22 mouse cellular contexts compared by ENCODE assay signal in the genomic region with DNA sequence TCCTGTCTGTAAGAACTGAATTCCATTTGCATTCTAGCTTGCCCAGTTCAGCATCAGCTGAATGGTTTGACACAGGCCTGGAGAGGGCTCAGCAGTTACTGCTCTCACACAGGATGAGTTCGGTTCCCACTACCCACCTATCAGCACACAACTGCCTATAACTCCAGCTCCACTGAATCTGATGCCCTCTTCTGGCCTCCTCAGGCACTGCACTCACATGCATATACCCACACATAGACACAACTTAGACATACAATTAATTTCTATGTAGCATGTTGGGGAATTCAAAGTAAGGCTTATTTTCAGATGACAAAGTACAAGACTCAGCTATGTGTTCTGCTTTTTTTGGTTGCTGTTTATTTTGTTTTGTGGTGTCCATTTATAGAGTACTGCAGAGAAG. TPM values are rescaled to one million over a fixed set of nuclear protein-coding genes. Genes with fewer than 3 reads are reported as not detected.
DNase-seq lines count a peak whose midpoint lies in the region; ATAC-seq and TF ChIP-seq lines count a peak whose summit lies in the region.
"Had no signal": no experiment of that assay in that cellular context is flagged by ENCODE, and none has a peak within 500 bp of the region (broad histone marks: within the 10 kb centered on the region; RNA-seq: fewer than 3 reads in every experiment).

No protein-coding gene starts in this region.

- peak; percentile 47 for TF ChIP-seq CTCF in hindbrain, postnatal 0 days (IDR thresholded peaks at IDR 0.05; ENCODE audit: low read depth)
- TF ChIP-seq CTCF in lung, embryonic 14.5 days (IDR thresholded peaks at IDR 0.05; ENCODE audit: low read depth): peak; percentile 22
- no peak for TF ChIP-seq CTCF in lung, adult 2 months (IDR thresholded peaks at IDR 0.05; ENCODE audit: insufficient read depth, low read length)

- H3K27ac ChIP-seq in hindbrain, postnatal 0 days: no peak overlapping the region
- H3K27ac ChIP-seq in hindbrain, embryonic 16.5 days (ENCODE audit: low read depth, low read length): no peak overlapping the region
- H3K27ac ChIP-seq in lung, embryonic 14.5 days (ENCODE audit: low read depth): no peak overlapping the region
- H3K27ac ChIP-seq: neural tube, embryonic 13.5 days had no signal

- no peaks in the 10 kb centered on the region for H3K9me3 ChIP-seq in hindbrain, postnatal 0 days (ENCODE audit: low read length)
- no peaks in the 10 kb centered on the region for H3K9me3 ChIP-seq in hindbrain, embryonic 16.5 days (ENCODE audit: control insufficient read depth, low read length)
- no peaks in the 10 kb centered on the region for H3K9me3 ChIP-seq in lung, embryonic 14.5 days (ENCODE audit: low read depth, low read length)
- H3K9me3 ChIP-seq: neural tube, embryonic 13.5 days had no signal

- no peak for TF ChIP-seq POLR2A in lung, adult 2 months (IDR thresholded peaks at IDR 0.05; ENCODE audit: borderline replicate concordance, extremely low read depth, low read depth, low read length)

- H3K4me2 ChIP-seq in hindbrain, postnatal 0 days (ENCODE audit: low read depth, low read length): no peak overlapping the region
- no peak overlapping the region for H3K4me2 ChIP-seq in hindbrain, embryonic 16.5 days (ENCODE audit: low read length)
- H3K4me2 ChIP-seq in lung, embryonic 14.5 days: no peak overlapping the region
- H3K4me2 ChIP-seq: heart, embryonic 11.5 days; neural tube, embryonic 13.5 days had no signal

- no peak overlapping the region for H3K9ac ChIP-seq in hindbrain, postnatal 0 days (replicated peaks; ENCODE audit: low read length)
- no peak overlapping the region for H3K9ac ChIP-seq in hindbrain, embryonic 16.5 days (ENCODE audit: low read depth, low read length)
- H3K9ac ChIP-seq in lung, embryonic 14.5 days: no peak overlapping the region
- H3K9ac ChIP-seq: neural tube, embryonic 13.5 days had no signal

- no peak for DNase-seq in hindbrain, postnatal 0 days (ENCODE audit: low spot score)
- DNase-seq in lung, embryonic 14.5 days: no peak
- DNase-seq in lung, adult 2 months: no peak
- DNase-seq in ZHBTc4 (ENCODE audit: low read depth, low spot score): peak; percentile 33
- no peak for DNase-seq in testis, postnatal 10 days (ENCODE audit: low spot score)
- no peak for DNase-seq in cerebellum, postnatal 14 days
- DNase-seq: adrenal gland, postnatal 14 days; B cell, adult 2 months; cerebellum, adult 8-10 months; kidney, adult 2 months; kidney, postnatal 10 days; lung, postnatal 14 days; midbrain, embryonic 14.5 days; right cerebral cortex, postnatal 25 days; spleen, adult 18-20 months; thymus, postnatal 14 days had no signal

- no peaks in the 10 kb centered on the region for H3K36me3 ChIP-seq in hindbrain, postnatal 0 days (ENCODE audit: insufficient read depth, low read length)
- H3K36me3 ChIP-seq in hindbrain, embryonic 16.5 days (ENCODE audit: control insufficient read depth, insufficient read depth, low read length): no peaks in the 10 kb centered on the region
- no peaks in the 10 kb centered on the region for H3K36me3 ChIP-seq in lung, embryonic 14.5 days (ENCODE audit: insufficient read depth)
- H3K36me3 ChIP-seq: hindbrain, embryonic 10.5 days; neural tube, embryonic 13.5 days had no signal

- ATAC-seq in hindbrain, postnatal 0 days: no peak
- ATAC-seq in hindbrain, embryonic 16.5 days: no peak
- no peak for ATAC-seq in lung, embryonic 14.5 days (ENCODE audit: insufficient read depth)

- no peaks in the 10 kb centered on the region for H3K4me1 ChIP-seq in hindbrain, postnatal 0 days (ENCODE audit: insufficient read depth, low read length)
- H3K4me1 ChIP-seq in hindbrain, embryonic 16.5 days (ENCODE audit: control insufficient read depth, insufficient read depth, low read depth, low read length): no peaks in the 10 kb centered on the region
- no peaks in the 10 kb centered on the region for H3K4me1 ChIP-seq in lung, embryonic 14.5 days (ENCODE audit: insufficient read depth)
- H3K4me1 ChIP-seq in lung, adult 2 months (ENCODE audit: control insufficient read depth, insufficient read depth, low read length): no peaks in the 10 kb centered on the region
- H3K4me1 ChIP-seq: neural tube, embryonic 13.5 days had no signal

- WGBS in hindbrain, postnatal 0 days: 97% methylated on average over 1 of the region's 1 CpGs
- WGBS in hindbrain, embryonic 16.5 days: 96% methylated on average over 1 of the region's 1 CpGs
- 82% methylated on average over 1 of the region's 1 CpGs for WGBS in lung, embryonic 14.5 days
- 93% methylated on average over 1 of the region's 1 CpGs for WGBS in lung, adult 2 months

- no peaks in the 10 kb centered on the region for H3K27me3 ChIP-seq in hindbrain, postnatal 0 days (ENCODE audit: insufficient read depth, low read length)
- H3K27me3 ChIP-seq in hindbrain, embryonic 16.5 days (replicated peaks; ENCODE audit: control insufficient read depth, insufficient read depth, low read length): no peaks in the 10 kb centered on the region
- no peaks in the 10 kb centered on the region for H3K27me3 ChIP-seq in lung, embryonic 14.5 days (ENCODE audit: insufficient read depth, low read length)
- H3K27me3 ChIP-seq: CH12.LX; neural tube, embryonic 13.5 days had no signal

- H3K4me3 ChIP-seq in hindbrain, postnatal 0 days (ENCODE audit: low read length): no peak overlapping the region
- no peak overlapping the region for H3K4me3 ChIP-seq in hindbrain, embryonic 16.5 days (ENCODE audit: low read length)
- H3K4me3 ChIP-seq in lung, embryonic 14.5 days (ENCODE audit: low read depth, low read length): no peak overlapping the region
- H3K4me3 ChIP-seq in lung, adult 2 months (replicated peaks; ENCODE audit: extremely low read depth, low read depth, low read length): no peak overlapping the region
- H3K4me3 ChIP-seq: hindbrain, embryonic 10.5 days; myocyte; neural tube, embryonic 13.5 days had no signal

RNA-seq across cellular contexts. Expression of gene Eif1b, which starts 53.7 kb away (rescaled TPM):
- total RNA-seq in hindbrain, postnatal 0 days (2014; rRNA removed): 80.5 and 82.6 TPM in 2 replicates
- polyA plus RNA-seq in hindbrain, postnatal 0 days (2015; fragmentation: Nextera tagmentation; extraction: Ambion mirVana): 325 and 329 TPM in 2 replicates
- polyA plus RNA-seq in hindbrain, embryonic 16.5 days (2015; fragmentation: Nextera tagmentation; extraction: Ambion mirVana): 292 and 300 TPM in 2 replicates
- 195 and 196 TPM in 2 replicates for polyA plus RNA-seq in lung, embryonic 14.5 days (2014; fragmentation: Nextera tagmentation; extraction: Ambion mirVana)
- polyA plus RNA-seq in lung, adult 2 months (2012; rRNA removed): 31.4 and 45.8 TPM in 2 replicates
